In genomic region chr7:19560491-19561260, GRCm38 (mm10) we compare ENCODE assay signal across 1 mouse cellular context.
TF ChIP-seq lines count a peak whose summit lies in the region.

No protein-coding gene starts in this region.

TF ChIP-seq in MEL, 35 proteins besides CTCF, POLR2A, EP300 and RAD21 (continued from another document):
- TF ChIP-seq USF1 (IDR thresholded peaks at IDR 0.05; ENCODE audit: low read depth, low read length), result no peak
- no peak for TF ChIP-seq TCF12 (IDR thresholded peaks at IDR 0.05; ENCODE audit: low read depth, low read length)
- TF ChIP-seq MAX (IDR thresholded peaks at IDR 0.05; ENCODE audit: low read length), result no peak
- no peak for TF ChIP-seq MXI1 (IDR thresholded peaks at IDR 0.05; ENCODE audit: low read depth, low read length)
- no peak for TF ChIP-seq ZC3H11A (IDR thresholded peaks at IDR 0.05; ENCODE audit: low read depth, low read length)
- no peak for TF ChIP-seq ZNF384 (IDR thresholded peaks at IDR 0.05; ENCODE audit: low read depth, low read length)
- no peak for TF ChIP-seq GATA1 (IDR thresholded peaks at IDR 0.05; ENCODE audit: low read depth, low read length)
- TF ChIP-seq ELF1 (IDR thresholded peaks at IDR 0.05; ENCODE audit: low read depth, low read length), result no peak
